Mouse (Mus musculus) stomach, postnatal 0 days (tissue): ENCODE data around the gene Fcf1.

ENCODE experiments used
- CTCF ChIP-seq: IDR thresholded peaks from 2 replicates; pipeline ENCODE4 v1.5.1; 2016; ENCODE audit warnings: antibody characterized with exemption, low read depth, mild to moderate bottlenecking, moderate library complexity
- EP300 ChIP-seq: optimal IDR thresholded peaks from 2 replicates; pipeline ENCODE3; 2016; ENCODE audit warnings: antibody characterized with exemption

GRCm38 (mm10) chr12:84969656-84970427 lies 855 bp upstream of the Fcf1 start:
- TF ChIP-seq CTCF (no peak), EP300 (no peak)
